Mouse (Mus musculus): ENCODE measurements around the gene Ccdc106.

- TF ChIP-seq CTCF (IDR thresholded peaks at IDR 0.05; ENCODE audit: borderline replicate concordance, insufficient read depth, low read depth, low read length) (no peak), POLR2A (IDR thresholded peaks at IDR 0.05; ENCODE audit: borderline replicate concordance, insufficient read depth, low read length) (peak; percentile 83)
Observed at GRCm38 (mm10) chr7:4996003-4996895, 24.1 kb upstream of the Ccdc106 start, which contains the start of gene Zfp579.

Measured in cerebellum, adult 2 months (tissue).